Mouse (Mus musculus): ENCODE measurements around the gene Rarg.

Gene Rarg

DNA sequence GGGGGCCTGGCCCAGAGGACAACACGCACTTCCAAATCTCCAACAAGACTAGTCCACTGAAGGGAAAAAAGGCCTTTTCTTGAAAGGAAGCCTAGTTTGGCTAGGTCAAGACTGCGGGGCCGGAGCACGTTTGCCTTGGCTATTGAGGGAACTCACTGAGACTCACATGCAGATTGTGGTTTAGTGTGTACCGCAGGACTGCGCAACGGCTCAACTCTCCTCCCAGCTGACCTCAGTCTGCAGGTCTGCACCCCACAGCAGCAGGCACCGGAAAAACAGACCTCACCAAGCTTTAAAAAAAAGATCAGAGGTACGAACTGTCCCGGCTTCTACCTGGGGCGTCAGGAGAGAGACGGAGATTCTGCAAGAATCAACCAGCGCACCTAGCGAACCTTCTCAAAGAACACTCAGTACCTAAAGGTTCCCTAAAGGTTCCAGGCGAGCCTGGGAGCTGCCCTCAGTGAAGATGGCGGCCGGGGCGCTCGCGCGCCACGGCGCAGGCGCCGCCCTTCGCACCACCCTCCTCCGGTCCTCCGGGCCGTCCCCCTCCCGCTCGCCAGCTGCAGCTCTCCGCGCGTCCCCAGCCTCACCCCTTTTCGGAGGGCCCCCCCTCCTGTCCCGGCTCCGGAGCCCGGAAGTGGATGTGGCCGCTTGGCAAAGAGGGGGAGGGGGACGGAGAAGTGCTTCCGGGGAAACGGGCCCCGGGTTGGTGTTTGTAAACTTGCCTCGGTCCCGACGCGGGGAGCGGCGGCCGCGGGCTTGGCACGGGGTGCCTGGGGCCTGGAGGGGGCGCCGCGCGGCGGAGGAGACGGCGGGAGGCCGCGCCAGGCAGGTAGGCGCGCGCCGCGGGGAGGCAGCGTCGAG, 54.1 kb downstream of the Rarg start, which contains the start of gene Zfp740:
Gene Zfp740 (plus strand): TSS at position 279 of the 864 bp plus-strand sequence.
- DNase-seq, result peak; percentile 99

DNA sequence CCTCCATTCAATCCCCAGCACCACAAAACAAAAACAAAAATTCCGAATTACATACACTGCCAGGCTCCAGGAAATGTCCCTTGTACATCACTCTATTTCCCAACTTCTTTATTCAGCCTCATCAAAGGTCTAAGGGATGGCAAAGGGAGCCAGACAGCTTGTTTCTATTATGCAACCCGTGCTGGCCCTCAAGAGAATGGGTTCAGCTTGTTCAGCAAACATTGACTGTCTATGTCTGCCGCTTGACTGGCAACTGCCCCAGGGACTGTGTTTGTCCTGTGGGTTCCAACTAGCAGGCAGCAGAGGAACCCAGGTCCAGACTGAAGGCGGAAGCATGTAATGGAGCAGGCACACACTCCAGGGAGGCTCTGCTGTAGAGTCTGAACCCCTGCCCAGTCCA, 58.5 kb downstream of the Rarg start:
- DNase-seq, result no peak

DNA sequence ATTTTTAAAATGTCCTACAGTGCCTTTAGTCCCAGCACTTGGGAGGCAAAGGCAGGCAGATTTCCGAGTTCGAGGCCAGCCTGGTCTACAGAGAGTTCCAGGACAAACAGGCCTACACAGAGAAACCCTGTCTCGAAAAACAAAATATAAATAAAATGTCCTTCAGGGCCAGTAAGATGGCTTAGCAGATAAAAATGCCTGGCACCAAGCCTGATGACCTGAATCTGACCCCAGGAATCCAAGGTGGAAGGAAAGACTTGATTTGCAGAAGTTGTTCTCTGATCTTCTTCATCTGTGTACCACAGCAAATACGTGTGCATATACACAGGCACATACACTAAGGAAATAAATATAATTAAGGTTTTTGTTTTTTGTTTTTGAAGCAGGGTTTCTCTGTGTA, 61.9 kb downstream of the Rarg start:
- DNase-seq, result no peak

DNA sequence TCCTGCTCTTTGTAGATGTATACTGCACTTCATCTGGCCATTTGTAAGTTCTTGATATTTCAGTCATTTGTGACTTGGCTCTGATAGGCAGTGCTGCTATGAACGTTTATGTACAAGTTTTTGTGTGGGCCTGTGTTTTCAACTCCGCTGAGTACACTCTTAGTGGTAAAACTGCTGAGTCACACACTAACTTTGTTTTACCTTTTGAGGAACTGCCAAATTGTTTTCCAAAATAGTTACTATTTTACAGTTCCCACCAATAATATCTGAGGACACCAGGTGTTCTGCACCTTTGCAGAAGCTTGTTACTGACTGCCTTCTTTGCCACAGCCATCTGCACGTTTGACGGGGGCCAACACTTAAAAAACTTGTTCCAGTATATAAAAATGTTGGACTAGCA, 62.9 kb downstream of the Rarg start:
- DNase-seq, result no peak

DNA sequence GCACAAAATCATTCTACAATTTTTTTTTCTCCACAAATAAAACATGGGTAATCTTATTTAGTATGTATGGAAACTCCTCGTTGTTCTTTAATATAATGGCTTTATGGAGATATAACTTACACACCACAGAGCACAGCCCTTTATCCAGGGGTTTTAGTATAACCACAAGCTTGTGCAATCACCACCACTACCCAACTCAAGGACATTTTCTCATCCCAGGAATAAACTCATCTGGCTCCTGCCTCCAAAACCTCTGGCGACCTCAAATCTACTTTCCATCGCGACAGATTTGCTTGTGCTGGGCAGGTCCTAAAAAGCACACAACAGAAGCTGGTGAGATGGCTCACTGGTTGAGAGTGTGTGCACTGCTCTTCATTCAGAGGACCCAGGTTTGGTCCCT, 63.7 kb downstream of the Rarg start:
- no peak for DNase-seq

DNA sequence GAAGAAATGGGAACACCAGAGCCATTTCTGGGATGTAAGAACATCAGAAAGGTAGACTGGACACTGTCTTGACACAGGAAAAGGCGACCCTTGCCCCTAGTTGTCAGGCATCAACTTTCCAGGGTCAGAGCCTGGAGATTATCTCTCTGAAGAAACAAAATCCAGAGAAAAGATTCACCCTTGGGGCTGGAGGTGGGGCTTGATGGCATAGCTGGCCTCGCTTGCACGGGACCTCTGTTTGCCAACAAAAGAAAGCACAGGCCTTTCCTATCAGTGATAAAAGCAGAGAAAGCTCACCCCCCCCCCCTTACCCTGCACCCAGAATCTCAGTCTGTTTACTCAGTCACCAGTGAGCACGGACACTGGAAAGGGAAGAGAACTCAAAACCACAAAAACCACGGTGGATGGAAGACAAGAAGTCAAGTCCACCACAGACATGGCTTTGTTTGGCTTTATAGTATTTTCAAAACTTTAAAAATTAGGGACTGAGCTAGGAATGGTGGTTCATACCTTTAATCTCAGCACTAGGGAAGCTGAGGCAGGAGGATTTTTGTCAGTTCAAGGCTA, 64.4 kb downstream of the Rarg start:
- no peak for DNase-seq

DNA sequence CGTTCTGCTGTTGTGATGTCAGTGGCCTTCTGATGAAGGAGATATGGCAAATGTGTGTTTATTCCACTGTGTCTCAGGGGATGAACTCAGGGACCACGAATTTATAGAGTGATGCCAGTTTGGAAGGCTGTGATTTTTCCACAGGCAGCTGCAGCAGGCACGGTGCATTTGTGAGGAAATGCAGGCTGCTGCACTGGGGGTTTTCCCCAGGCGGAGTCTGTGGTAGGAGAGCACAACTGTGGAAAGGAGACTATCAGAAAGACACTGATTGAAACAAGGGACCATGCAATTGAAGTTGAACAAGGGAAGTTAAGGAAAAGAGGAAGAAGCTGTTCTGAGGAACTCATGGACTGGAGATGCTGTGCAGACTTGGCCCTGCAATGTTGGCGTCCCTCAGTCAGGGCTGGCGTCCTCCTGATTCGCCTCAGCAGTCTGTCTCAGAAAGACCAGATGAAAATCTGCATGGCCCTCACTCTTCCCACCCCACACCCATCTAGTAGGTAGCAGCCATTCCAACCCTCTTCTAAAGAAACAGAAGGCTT, 65.0 kb downstream of the Rarg start:
- DNase-seq, result no peak

DNA sequence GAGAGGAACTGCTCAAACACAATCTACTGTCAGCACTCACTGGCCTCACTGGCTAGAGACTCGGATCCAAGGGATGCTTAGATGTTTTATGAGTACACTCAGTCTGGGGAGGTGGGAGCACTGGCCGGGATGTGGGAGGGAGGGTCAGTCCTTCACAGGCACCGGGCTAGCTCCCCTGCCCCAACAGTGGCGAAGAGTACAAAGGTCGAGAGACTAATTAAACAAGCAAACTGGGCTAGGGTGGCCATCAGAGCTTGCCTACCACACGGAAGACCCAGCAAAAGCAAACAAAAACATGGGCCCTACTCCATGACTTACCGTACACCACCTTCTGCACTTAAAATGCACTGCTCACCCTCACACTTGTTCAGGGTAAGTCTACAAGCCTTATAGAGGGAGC, 65.6 kb downstream of the Rarg start:
- DNase-seq, result no peak

DNA sequence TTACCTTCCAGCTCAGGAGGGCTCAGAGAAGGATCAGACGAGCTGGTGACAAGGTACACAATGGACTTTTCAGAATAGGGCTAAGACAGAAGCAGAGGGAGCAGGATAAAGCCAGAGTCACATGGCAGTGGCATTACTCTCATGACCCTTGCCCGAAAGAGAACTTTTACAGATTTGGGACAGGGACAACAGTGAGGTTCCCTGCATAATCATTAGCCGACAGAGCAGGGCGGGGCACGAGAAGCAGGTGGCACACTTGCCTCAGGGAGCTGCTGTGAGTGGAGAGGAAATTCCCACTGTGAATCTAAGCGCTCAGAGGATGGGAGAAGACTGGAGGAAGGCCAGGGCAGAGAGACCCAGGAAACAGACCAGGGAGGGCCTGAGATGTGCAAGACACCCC, 68.4 kb downstream of the Rarg start:
- no peak for DNase-seq

DNA sequence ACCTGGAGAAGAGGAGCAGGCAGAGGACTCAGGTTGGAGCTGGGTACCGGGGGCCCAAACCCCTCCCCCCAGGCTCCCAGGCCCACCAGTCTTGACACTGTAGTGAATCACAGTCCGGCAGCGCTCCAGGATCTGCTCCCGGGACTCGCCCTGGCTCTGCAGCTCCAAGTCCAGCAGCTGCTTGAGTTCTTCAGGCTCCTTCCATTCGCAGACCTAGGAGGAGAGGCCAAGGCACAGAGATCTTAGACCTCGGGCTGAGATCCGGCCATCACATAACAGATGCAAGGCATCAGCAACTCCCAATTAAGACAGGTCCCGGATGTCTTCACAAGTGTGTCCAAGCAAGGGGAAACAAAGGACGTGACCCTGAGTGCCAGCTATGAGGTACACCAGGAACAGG, 69.2 kb downstream of the Rarg start:
- no peak for DNase-seq

DNA sequence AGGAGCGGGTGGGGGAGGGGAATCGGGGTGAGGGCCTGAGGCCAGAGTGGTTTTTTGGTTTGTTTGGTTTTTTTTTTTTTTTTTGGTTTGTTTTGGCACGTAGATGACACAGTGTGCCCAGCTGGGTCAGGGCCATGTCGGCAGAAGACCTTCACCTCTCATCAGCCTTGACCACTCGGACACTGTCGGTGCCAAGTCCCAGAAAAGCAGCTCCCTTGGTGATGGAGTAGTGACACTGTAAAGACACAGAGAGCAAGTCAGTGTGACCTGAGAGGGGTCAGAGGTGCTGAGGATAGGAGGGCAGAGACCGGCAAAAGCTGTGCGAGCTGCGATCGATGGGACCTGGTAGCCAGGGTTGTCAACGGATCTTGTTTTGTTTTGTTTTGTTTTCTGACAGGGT, 71.1 kb downstream of the Rarg start:
- DNase-seq, result no peak
